Mouse (Mus musculus) cerebellum, adult (tissue): ENCODE results near the gene Serpina1d.
"Not testable (repeated sequence)": the region's sequence is repeated elsewhere in the genome, so short reads cannot be mapped to it uniquely, and the experiment has no call there.

ENCODE experiments used
- ATAC-seq: cut with Nextera tagmentation; 2 replicates; pipeline ENCODE4 v1.9.2; 2017; ENCODE audit warnings: mild to moderate bottlenecking, moderate library complexity, mixed read lengths; ENCODE audit not compliant: insufficient number of reproducible peaks, low FRiP score, low TSS enrichment

Gene Serpina1d

GRCm38 (mm10) chr12:103773246-103773851, at the start of gene Serpina1d:
Gene Serpina1d (minus strand): TSS chr12:103773592.
- not testable (repeated sequence) for ATAC-seq

GRCm38 (mm10) chr12:103770597-103770996, 2.8 kb downstream of the Serpina1d start:
- ATAC-seq, result not testable (repeated sequence)

GRCm38 (mm10) chr12:103763083-103763482, 10.3 kb downstream of the Serpina1d start:
- not testable (repeated sequence) for ATAC-seq

GRCm38 (mm10) chr12:103760316-103760715, 13.1 kb downstream of the Serpina1d start:
- not testable (repeated sequence) for ATAC-seq

GRCm38 (mm10) chr12:103745957-103746356, 27.4 kb downstream of the Serpina1d start:
- not testable (repeated sequence) for ATAC-seq

- ATAC-seq, result not testable (repeated sequence)
Measured at GRCm38 (mm10) chr12:103737791-103738580, 35.4 kb downstream of the Serpina1d start.

- ATAC-seq, result not testable (repeated sequence)
Measured at GRCm38 (mm10) chr12:103735566-103735965, 37.8 kb downstream of the Serpina1d start.

- not testable (repeated sequence) for ATAC-seq
Measured at GRCm38 (mm10) chr12:103735101-103735500, 38.3 kb downstream of the Serpina1d start.
